Mouse (Mus musculus): ENCODE results near the gene Gm5617. TPM values are rescaled to one million over a fixed set of nuclear protein-coding genes. Genes with fewer than 3 reads are reported as not detected.
A peak's percentile ranks its signal among the peaks of the same experiment; 100 is the strongest.

Gene Gm5617
- polyA plus RNA-seq, 1 experiment: 41.3 TPM

DNA sequence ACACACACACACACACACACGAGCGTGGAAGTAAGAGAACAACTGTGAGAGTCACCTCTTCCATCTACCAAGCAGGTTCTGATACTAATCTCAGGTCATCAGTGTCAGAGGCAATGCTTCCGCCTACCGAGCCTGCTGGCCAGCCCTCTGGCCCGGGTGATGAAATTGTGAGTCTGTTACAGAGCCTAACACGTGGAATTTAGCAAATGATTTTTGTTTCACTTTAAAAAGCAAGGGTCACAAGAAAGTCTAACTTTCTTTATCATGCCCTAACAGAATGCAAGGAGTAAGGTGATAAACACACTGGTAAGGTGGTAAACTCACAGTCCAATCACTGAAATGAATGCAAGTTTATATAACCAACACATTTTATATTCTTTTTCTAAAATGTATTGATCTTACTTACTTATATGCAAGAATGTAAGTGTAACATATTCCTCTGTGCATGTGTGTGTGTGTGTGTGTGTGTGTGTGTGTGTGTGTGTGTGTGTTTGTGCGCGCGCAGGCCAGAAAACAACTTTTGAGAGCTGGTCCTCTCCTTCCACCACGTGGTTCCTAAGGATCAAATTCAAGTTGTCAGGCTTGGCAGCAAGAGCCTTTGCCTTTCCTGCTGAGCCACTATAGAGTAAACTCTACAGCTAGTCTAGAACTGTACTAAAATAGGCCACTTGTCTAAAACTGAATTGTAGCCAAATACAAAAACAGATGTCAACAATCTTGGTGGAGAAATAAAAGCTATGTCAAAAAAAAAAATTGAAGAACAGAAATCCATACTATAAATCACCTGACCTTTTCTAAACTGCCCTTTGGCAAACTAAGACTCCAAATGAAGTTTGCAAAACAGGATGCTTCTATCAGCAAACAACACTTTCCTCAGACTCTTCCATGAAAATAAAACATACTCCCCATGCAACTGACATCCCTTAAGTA lies 18.7 kb upstream of the Gm5617 start:
- H3K79me2 ChIP-seq (ENCODE audit: control insufficient read depth, insufficient read depth): peaks cover 19% of the 10 kb centered on the region

DNA sequence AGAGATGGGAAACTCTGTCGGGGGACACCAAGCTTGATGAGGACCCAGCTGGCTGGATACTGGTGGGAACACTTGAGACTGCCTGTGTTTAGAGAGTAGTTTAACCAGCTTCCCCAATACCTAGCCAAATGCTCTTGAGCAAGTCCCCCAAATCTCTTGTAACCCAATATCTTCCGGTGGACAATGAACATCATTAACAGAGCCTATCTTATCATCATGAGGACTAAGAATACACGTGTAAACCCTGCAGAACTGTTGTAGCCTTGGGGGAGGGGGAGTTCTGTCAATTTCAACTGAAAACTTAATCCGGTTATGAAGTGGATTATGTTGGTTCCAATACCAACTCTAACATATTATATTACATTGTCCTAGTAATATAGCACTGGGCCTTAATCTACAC lies 16.4 kb upstream of the Gm5617 start:
- H3K27me3 ChIP-seq (ENCODE audit: control insufficient read depth, insufficient read depth, insufficient read length): no peaks in the 10 kb centered on the region
- peaks cover 10% of the 10 kb centered on the region for H3K36me3 ChIP-seq (ENCODE audit: control insufficient read depth, insufficient read depth)
- no peak for TF ChIP-seq USF1 (IDR thresholded peaks at IDR 0.05; ENCODE audit: low read depth)
- TF ChIP-seq POLR2A (IDR thresholded peaks at IDR 0.05; ENCODE audit: insufficient read length, low read depth): no peak
- no peak for TF ChIP-seq MYOG (IDR thresholded peaks at IDR 0.05; ENCODE audit: control insufficient read depth in 1 of 3, insufficient read depth in 1 of 3, insufficient read length in 2 of 3, low read depth in 2 of 3)
- TF ChIP-seq TCF3 (IDR thresholded peaks at IDR 0.05; ENCODE audit: insufficient read length, low read depth): no peak
- no peak for TF ChIP-seq SRF (IDR thresholded peaks at IDR 0.05; ENCODE audit: control insufficient read depth, insufficient read length, low read depth)
- TF ChIP-seq REST (IDR thresholded peaks at IDR 0.05; ENCODE audit: insufficient read depth, insufficient read length): no peak
- no peak for TF ChIP-seq E2F4 (IDR thresholded peaks at IDR 0.05; ENCODE audit: insufficient read depth)
- no peak for TF ChIP-seq POLR2AphosphoS2 (IDR thresholded peaks at IDR 0.05; ENCODE audit: insufficient read length, low read depth)
- TF ChIP-seq TCF12 (IDR thresholded peaks at IDR 0.05; ENCODE audit: insufficient read depth, poor library complexity, severe bottlenecking): no peak
- no peak for TF ChIP-seq MAX (IDR thresholded peaks at IDR 0.05; ENCODE audit: low read depth)
- TF ChIP-seq CEBPB (IDR thresholded peaks at IDR 0.05; ENCODE audit: insufficient read depth, poor library complexity, severe bottlenecking): no peak
- TF ChIP-seq MYOD1 (IDR thresholded peaks at IDR 0.05; ENCODE audit: control insufficient read depth in 1 of 3, insufficient read length in 2 of 3, low read depth in 2 of 3): no peak
- H3K79me2 ChIP-seq (ENCODE audit: control insufficient read depth, insufficient read depth): peaks cover 19% of the 10 kb centered on the region
- H3K4me2 ChIP-seq (ENCODE audit: low read depth): no peak overlapping the region
- H3K4me3 ChIP-seq: peak overlapping the region; percentile 57
- H3ac ChIP-seq (ENCODE audit: control insufficient read depth, insufficient read length): no peak overlapping the region

More for the DNA sequence above, 18.7 kb upstream of the Gm5617 start:
- H3ac ChIP-seq (ENCODE audit: control insufficient read depth, insufficient read length): no peak overlapping the region
- TF ChIP-seq REST (IDR thresholded peaks at IDR 0.05; ENCODE audit: insufficient read depth, insufficient read length) (no peak), TCF12 (IDR thresholded peaks at IDR 0.05; ENCODE audit: insufficient read depth, poor library complexity, severe bottlenecking) (no peak), SRF (IDR thresholded peaks at IDR 0.05; ENCODE audit: control insufficient read depth, insufficient read length, low read depth) (no peak), TCF3 (IDR thresholded peaks at IDR 0.05; ENCODE audit: insufficient read length, low read depth) (no peak), CEBPB (IDR thresholded peaks at IDR 0.05; ENCODE audit: insufficient read depth, poor library complexity, severe bottlenecking) (no peak)
- H3K4me3 ChIP-seq: no peak overlapping the region
- no peak overlapping the region for H3K4me2 ChIP-seq (ENCODE audit: low read depth)
- peaks cover 10% of the 10 kb centered on the region for H3K36me3 ChIP-seq (ENCODE audit: control insufficient read depth, insufficient read depth)
- no peaks in the 10 kb centered on the region for H3K27me3 ChIP-seq (ENCODE audit: control insufficient read depth, insufficient read depth, insufficient read length)

DNA sequence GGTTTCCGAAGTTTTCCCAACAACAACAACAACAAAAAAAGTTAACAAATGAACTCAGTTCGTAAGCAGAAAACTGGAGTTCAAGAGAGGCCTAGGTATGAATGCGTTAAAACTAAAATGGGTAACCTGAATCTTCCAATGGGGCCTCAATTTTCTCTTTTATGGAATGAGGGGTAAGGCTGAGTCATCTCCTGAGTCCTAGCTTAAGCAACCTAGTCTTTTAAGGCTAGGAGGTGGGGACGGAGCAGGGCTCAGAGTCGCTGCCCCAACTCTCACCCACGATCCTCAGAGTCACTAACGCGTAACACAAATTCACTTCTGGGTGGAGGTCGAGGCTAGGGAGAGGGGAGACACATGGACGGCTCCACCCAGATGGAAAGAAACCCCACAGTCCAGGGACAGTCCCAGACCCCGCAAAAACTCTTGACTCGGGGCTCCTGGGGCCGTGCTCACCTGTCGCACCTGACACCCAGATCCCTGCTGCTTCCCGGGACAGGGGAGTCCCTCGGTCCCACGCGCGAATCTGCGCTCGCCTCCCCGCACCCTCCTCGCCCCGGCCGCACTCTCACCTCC lies 15.3 kb upstream of the Gm5617 start:
- TF ChIP-seq MYOD1 (IDR thresholded peaks at IDR 0.05; ENCODE audit: control insufficient read depth in 1 of 3, insufficient read length in 2 of 3, low read depth in 2 of 3) (no peak), TCF3 (IDR thresholded peaks at IDR 0.05; ENCODE audit: insufficient read length, low read depth) (no peak), MAX (IDR thresholded peaks at IDR 0.05; ENCODE audit: low read depth) (no peak), SRF (IDR thresholded peaks at IDR 0.05; ENCODE audit: control insufficient read depth, insufficient read length, low read depth) (no peak), POLR2A (IDR thresholded peaks at IDR 0.05; ENCODE audit: insufficient read length, low read depth) (no peak), CEBPB (IDR thresholded peaks at IDR 0.05; ENCODE audit: insufficient read depth, poor library complexity, severe bottlenecking) (no peak), USF1 (IDR thresholded peaks at IDR 0.05; ENCODE audit: low read depth) (no peak), REST (IDR thresholded peaks at IDR 0.05; ENCODE audit: insufficient read depth, insufficient read length) (no peak), E2F4 (IDR thresholded peaks at IDR 0.05; ENCODE audit: insufficient read depth) (no peak), TCF12 (IDR thresholded peaks at IDR 0.05; ENCODE audit: insufficient read depth, poor library complexity, severe bottlenecking) (no peak)
- Histone ChIP-seq H3K36me3 (ENCODE audit: control insufficient read depth, insufficient read depth) (peaks cover 10% of the 10 kb centered on the region), H3K4me2 (ENCODE audit: low read depth) (peak overlapping the region; percentile 69)

DNA sequence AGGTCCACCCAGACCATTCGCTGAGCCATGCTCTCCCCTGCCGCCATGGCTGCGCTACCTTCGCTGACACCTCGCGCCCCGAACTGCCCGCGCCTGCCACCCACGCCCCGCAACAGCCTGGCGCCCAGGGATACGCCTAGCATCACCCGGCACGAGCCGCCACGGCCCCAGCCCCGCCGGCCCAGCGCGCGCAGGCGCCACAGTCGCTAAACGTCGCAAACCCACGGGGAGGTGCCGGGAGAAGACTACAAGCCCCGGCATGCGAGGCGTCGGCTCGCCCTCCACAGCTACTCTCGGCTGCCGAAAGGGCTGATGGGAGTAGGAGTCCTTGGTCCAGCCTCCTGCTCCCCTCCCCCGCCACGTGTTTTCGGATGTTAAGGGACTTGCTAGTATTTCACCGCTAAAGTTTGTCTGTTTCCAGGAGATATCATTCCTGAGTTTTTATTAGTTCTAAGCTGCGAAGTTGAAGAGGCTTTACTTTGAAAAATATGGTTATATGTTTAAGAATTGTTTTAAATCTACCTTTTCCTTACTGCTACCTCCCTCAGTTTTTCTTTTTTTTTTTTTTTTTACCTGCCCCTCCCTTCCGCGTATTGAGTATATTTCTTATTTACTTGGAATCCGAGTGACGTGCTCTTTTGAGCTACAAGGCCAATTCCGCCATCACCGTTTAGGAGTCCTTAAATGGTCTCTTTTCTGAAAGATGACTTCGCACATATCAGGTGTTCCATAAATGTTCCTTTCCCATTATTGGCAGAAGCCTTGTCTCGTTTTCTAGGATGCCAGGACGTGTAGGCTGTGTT lies 14.6 kb upstream of the Gm5617 start, which contains the start of gene Rexo2:
Rexo2 (minus strand) TSS at position 213 of the 803 bp plus-strand sequence.
- H3K27me3 ChIP-seq (ENCODE audit: control insufficient read depth, insufficient read depth, insufficient read length): no peaks in the 10 kb centered on the region
- peak within 1 kb of the TSS; percentile 57 for H3K4me3 ChIP-seq
- H3K4me2 ChIP-seq (ENCODE audit: low read depth): peak within 1 kb of the TSS; percentile 96
- no peak for TF ChIP-seq E2F4 (IDR thresholded peaks at IDR 0.05; ENCODE audit: insufficient read depth)
- no peak for TF ChIP-seq MAX (IDR thresholded peaks at IDR 0.05; ENCODE audit: low read depth)
- no peak for TF ChIP-seq MYOG (IDR thresholded peaks at IDR 0.05; ENCODE audit: control insufficient read depth in 1 of 3, insufficient read depth in 1 of 3, insufficient read length in 2 of 3, low read depth in 2 of 3)
- peak; percentile 55 for TF ChIP-seq USF1 (IDR thresholded peaks at IDR 0.05; ENCODE audit: low read depth)
- no peak for TF ChIP-seq SRF (IDR thresholded peaks at IDR 0.05; ENCODE audit: control insufficient read depth, insufficient read length, low read depth)
- TF ChIP-seq POLR2AphosphoS2 (IDR thresholded peaks at IDR 0.05; ENCODE audit: insufficient read length, low read depth): peak; percentile 82
- peak; percentile 95 for TF ChIP-seq POLR2A (IDR thresholded peaks at IDR 0.05; ENCODE audit: insufficient read length, low read depth)
- TF ChIP-seq REST (IDR thresholded peaks at IDR 0.05; ENCODE audit: insufficient read depth, insufficient read length): no peak
- peak in 1 of 3 experiments; percentile 32 for TF ChIP-seq MYOD1 (IDR thresholded peaks at IDR 0.05; ENCODE audit: control insufficient read depth in 1 of 3, insufficient read length in 2 of 3, low read depth in 2 of 3)
- TF ChIP-seq CEBPB (IDR thresholded peaks at IDR 0.05; ENCODE audit: insufficient read depth, poor library complexity, severe bottlenecking): no peak
- TF ChIP-seq TCF3 (IDR thresholded peaks at IDR 0.05; ENCODE audit: insufficient read length, low read depth): no peak
- no peak for TF ChIP-seq TCF12 (IDR thresholded peaks at IDR 0.05; ENCODE audit: insufficient read depth, poor library complexity, severe bottlenecking)
- peaks cover 10% of the 10 kb centered on the region for H3K36me3 ChIP-seq (ENCODE audit: control insufficient read depth, insufficient read depth)
- peak within 1 kb of the TSS; percentile 37 for H3ac ChIP-seq (ENCODE audit: control insufficient read depth, insufficient read length)
- peaks cover 19% of the 10 kb centered on the region for H3K79me2 ChIP-seq (ENCODE audit: control insufficient read depth, insufficient read depth)

More for the DNA sequence above, 15.3 kb upstream of the Gm5617 start:
- H3K4me3 ChIP-seq: peak overlapping the region; percentile 57
- peak overlapping the region; percentile 37 for H3ac ChIP-seq (ENCODE audit: control insufficient read depth, insufficient read length)
- H3K27me3 ChIP-seq (ENCODE audit: control insufficient read depth, insufficient read depth, insufficient read length): no peaks in the 10 kb centered on the region
- H3K79me2 ChIP-seq (ENCODE audit: control insufficient read depth, insufficient read depth): peaks cover 19% of the 10 kb centered on the region
